Mouse (Mus musculus): Measurements from ENCODE around the gene Sult6b2.

- TF ChIP-seq FLI1 (IDR thresholded peaks at IDR 0.05; ENCODE audit: low read length) (no peak), GATA1 (IDR thresholded peaks at IDR 0.05; ENCODE audit: borderline replicate concordance, low read length) (no peak)
These were observed 24.3 kb downstream of the Sult6b2 start for GRCm38 (mm10) chr6:142779812-142780573.
